In genomic region chr4:154160538-154161390, GRCm38 (mm10) we compare ENCODE assay signal across 8 mouse cellular contexts. TPM values are rescaled to one million over a fixed set of nuclear protein-coding genes. Genes with fewer than 3 reads are reported as not detected.
DNase-seq lines count a peak whose midpoint lies in the region; ATAC-seq and TF ChIP-seq lines count a peak whose summit lies in the region.

Tprgl (minus strand) TSS chr4:154160666.

- H3K9me3 ChIP-seq in megakaryocyte, embryonic 14.5 days = no peaks in the 10 kb centered on the region

- 0 out of 2 replicates have a peak, but pooled peaks have one; percentile 53 for TF ChIP-seq POLR2A in cortical plate, adult 2 months (IDR thresholded peaks at IDR 0.05; ENCODE audit: extremely low read depth, insufficient read depth, low read length)

- peaks cover 5% of the 10 kb centered on the region for H3K27me3 ChIP-seq in megakaryocyte, embryonic 14.5 days (replicated peaks)

- no peaks in the 10 kb centered on the region for H3K4me1 ChIP-seq in cortical plate, adult 2 months (ENCODE audit: control insufficient read depth, insufficient read depth, low read length)
- peaks cover 41% of the 10 kb centered on the region for H3K4me1 ChIP-seq in megakaryocyte, embryonic 14.5 days

- peaks cover 38% of the 10 kb centered on the region for H3K36me3 ChIP-seq in megakaryocyte, embryonic 14.5 days (replicated peaks; ENCODE audit: low read length)

- DNase-seq in gastrocnemius, adult 8-10 months (ENCODE audit: low spot score in 2 of 2) = peak; percentile 95
- DNase-seq in hindlimb bud, embryonic 11.5 days (ENCODE audit: extremely low spot score, low read depth, low spot score) = peak; percentile 86
- peak; percentile 88 to 96 for DNase-seq in left cerebral cortex, adult 8-10 months (ENCODE audit: low spot score in 2 of 2)
- peak; percentile 98 to 99 for DNase-seq in right cerebral cortex, postnatal 10 days (ENCODE audit: low spot score in 2 of 2)
- peak; percentile 94 for DNase-seq in urinary bladder, postnatal 25 days (ENCODE audit: low spot score)

- peak within 1 kb of the TSS; percentile 94 for H3K27ac ChIP-seq in cortical plate, adult 2 months (ENCODE audit: insufficient read depth, low read length)

- peak; percentile 94 for ATAC-seq in activated CD4-positive, CD25-positive, alpha-beta regulatory T cell, adult 4 months

- TF ChIP-seq CTCF in cortical plate, adult 2 months (IDR thresholded peaks at IDR 0.05; ENCODE audit: extremely low read depth, insufficient read depth, low read length) = no peak

- peak within 1 kb of the TSS; percentile 99 for H3K4me3 ChIP-seq in cortical plate, adult 2 months (ENCODE audit: insufficient read depth, low read length)
- H3K4me3 ChIP-seq in megakaryocyte, embryonic 14.5 days (replicated peaks) = peak within 1 kb of the TSS; percentile 100

RNA-seq across cellular contexts. Expression of gene Tprgl, which starts in this region (rescaled TPM):
- polyA plus RNA-seq in activated CD4-positive, CD25-positive, alpha-beta regulatory T cell, adult 4 months (2017; shearing (Covaris generic)) = 10 to 100 TPM; 24.7 to 26.7 TPM
- 235 and 239 TPM in 2 replicates for polyA plus RNA-seq in cortical plate, adult 2 months (2012; rRNA removed)
- 100 to 1,000 TPM in 2 of 4 experiments, 10 to 100 TPM in 2; 97.3 to 122 (median 108) TPM for total RNA-seq in gastrocnemius, adult 8-10 months (2022)
- total RNA-seq in left cerebral cortex, adult 8-10 months (2022) = 100 to 1,000 TPM; 167 to 191 (median 180) TPM
- polyA plus RNA-seq in megakaryocyte, embryonic 14.5 days (2012; ENCODE audit: insufficient read depth, low replicate concordance) = 89.3 and 116 TPM in 2 replicates

Comparison
In these comparisons a context has a peak if more than half of its experiments do, and no peak if none do; other contexts are left out.
1. Peak in every context shown above with its lines: DNase-seq, ATAC-seq, H3K4me3 ChIP-seq and H3K27ac ChIP-seq.